Mouse (Mus musculus): ENCODE measurements around the gene Chaf1a. TPM values are rescaled to one million over a fixed set of nuclear protein-coding genes. Genes with fewer than 3 reads are reported as not detected.
A peak's percentile ranks its signal among the peaks of the same experiment; 100 is the strongest.

Chaf1a gene
- total RNA-seq, 2 experiments from 2014 or later: 1.3 to 1.5 TPM

DNA sequence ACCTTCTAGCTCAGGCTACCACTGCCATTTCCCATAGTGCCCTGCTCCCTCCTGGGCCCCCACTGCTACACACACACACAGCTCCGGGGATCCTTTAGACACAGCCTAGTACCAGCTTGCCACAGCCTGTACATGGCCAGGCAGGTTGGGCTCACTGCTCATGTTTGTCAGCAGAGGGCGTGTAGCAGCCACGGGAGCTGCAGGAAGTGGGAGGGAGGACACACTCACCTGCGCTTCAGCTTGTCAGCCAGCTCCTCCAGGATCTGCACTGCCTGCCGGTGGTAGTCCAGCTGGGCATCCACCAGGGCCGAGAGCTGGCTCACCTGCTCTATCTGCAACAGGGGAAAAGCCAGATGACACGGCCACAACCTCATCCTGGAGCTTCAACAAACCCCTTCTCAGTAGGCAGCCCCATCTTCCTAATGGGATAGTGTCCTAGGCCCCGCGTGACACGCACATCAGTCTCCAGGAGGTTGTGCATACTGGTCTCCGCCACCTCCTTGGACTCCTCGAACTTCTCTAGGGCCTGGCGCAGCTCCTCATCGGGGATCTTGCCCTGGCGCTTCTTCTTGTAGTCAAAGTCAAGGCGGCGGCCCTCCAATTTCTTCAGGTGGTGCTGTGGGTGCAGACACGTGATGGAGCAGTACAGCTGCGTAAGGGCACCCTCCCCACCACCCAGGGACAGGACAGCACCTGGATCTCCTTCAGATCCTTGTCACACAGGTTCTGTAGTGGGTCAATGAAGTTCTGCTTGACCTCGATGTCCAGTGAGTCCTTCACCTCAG lies 21.7 kb upstream of the Chaf1a start:
- peak in 1 of 2 experiments; percentile 55 for DNase-seq
- intact Hi-C loops (cut with DNase I): no loop called here

DNA sequence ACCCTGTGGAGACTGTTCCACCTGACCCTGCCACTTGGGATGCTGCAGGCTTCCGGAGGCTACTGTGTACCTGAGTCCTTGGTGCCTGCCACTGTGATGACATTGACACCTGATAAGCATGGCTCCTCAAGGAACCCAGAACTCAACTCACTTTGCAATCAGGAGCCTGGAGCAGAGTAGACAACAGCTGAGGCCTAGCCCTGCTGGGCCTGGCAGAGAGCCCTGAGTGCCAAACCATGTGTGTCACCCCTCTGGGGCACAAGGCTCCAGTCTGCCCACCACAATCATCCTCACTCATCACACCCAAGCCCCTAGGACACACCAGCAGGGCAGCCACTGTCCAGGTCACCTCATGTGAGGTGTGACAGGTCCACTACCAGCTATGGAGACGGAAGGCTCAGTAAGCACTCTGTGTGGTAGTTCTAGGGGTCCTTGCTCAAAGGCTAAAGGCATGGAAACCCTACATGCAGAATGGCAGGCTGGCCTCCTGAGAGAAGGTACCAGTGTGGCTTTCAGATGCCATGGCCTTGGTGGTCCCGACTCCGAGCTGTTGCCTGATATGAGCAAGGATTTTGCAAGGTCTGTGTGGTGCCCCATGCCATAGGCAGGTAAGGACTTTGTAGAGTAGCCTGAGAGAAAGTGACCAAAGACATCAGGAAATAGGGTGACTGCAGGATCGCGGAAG lies 19.7 kb upstream of the Chaf1a start:
- DNase-seq: no peak
- intact Hi-C loops (cut with DNase I): no loop called here

DNA sequence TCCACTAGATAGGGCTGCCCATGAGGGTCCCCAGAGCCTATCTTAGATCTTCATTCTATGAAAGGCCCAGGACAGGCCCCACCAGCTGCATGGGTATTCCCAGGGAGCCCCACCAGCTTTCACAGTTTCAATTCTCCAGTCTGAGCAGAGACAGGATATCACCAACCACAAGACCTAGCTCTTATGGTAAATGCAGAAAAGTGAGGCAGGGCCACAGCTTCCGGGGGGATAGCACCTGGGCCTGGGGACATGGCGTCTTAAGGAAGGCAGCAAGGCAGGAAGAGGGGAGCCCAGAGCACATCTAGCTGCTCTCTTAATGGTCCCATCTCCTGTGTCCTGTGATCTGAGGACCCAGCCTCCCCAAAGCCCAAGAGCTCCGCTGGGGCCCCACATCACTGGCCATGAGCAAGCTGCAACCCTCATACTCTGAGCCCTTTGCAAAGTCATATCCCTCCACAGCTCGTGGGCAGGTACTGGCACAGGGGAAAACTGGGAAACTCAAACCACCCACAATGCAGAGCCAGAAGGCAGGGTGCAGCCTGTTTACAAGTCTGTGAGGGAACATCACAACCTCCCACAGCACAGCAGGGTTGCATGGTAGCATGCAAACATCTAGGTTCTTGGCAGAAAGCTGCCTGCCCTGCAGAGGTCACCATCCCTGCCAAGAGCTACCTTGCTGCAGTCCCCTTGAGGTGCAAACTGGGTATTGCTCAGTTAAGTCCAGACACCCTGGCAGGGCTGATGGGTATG lies 18.9 kb upstream of the Chaf1a start:
- intact Hi-C loops (cut with DNase I): no loop called here
- DNase-seq: no peak

DNA sequence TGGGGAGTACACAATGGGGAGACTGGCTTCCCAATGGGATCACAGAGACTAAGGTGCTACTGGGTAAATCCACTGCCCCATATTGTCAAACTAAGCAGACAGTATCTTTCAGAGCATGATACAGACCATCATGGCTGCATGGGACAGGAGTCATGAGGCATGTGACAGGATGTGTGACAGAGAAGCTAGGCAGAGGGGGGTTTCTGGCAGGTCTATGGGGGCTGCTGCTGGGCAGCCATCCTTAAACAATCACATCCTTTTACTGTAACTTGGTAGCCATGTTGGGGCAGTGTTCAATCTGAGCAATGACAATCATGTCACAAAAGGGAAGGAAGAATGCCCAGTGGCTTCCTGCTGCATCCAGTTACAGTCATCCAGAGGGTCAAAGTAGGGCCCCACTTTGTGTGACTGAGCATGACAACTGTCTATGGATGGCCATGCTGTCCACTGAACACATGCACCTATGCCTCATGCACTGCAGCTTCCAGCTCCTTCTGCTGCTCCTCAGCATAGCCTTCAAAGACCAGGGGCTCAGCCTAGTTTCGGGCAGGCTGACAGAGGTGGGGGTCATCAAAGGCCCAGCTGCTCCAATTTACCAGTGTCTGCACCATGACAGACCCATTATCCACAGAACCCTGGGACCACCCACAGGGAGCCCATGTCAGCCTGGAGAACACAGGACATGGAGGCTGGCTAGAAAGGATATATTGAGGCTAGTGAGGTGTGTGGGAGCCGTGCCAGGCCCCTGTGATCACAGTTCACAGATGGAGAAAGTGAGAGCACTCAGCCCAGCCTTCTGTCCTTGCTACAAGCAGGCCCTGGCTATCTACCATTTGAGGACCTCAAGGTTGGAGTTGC lies 17.9 kb upstream of the Chaf1a start:
- DNase-seq: no peak
- intact Hi-C loops (cut with DNase I): no loop called here

DNA sequence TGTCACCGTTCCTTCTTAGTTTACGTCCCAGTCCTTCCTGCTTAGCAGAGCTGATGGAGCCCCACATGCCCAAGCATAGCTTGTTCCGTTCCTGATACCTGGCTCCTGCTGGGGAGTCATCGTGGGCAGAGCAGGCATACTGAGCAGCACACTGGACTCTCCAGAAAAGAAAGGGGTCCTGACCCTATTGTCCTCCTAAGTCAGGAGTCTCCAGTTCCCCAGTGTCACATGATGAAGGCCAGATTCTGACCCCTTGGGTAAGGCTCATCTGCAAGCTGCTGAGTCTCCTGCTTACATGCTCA lies 17.3 kb upstream of the Chaf1a start:
- DNase-seq: no peak
- intact Hi-C loops (cut with DNase I): no loop called here

DNA sequence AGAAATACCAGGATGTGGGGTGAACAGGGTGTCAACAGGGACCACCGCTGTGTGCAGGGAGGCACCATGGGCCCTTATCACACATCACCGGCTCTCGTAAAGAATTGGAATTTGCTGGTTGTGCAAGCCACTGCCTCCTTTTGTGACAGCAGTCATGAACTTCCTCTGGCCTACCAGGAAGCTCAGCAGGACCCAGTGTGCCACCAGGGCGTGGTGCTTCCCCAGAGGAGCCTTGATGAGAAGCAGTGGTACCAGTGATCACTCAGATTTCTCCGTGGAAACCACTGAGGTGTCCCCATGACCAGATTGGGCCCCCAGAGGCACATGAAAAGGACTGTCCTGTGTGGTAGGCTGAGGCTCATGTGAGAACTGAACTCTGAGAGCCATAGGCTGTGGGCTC lies 16.9 kb upstream of the Chaf1a start:
- intact Hi-C loops (cut with DNase I): no loop called here
- no peak for DNase-seq

DNA sequence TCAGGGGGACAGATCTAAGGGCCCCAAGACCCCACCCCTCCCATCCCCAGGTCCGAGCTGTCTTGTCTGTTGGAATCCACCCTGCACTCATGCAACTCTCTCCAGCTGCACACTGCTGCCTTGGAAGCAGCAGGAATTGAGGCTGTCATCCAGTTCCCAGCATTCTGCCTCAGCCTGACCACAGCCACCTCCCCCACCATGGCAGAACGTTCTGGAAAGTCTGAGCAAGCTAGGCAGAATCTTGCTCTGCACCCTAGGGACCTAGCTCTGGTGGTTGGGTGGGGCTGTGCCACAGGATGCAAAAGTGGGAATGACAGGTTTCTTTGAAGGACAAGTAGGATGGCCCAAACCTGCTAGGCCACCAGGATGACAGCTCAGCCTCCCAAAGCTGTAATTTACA lies 15.8 kb upstream of the Chaf1a start:
- intact Hi-C loops (cut with DNase I): no loop called here
- DNase-seq: no peak

DNA sequence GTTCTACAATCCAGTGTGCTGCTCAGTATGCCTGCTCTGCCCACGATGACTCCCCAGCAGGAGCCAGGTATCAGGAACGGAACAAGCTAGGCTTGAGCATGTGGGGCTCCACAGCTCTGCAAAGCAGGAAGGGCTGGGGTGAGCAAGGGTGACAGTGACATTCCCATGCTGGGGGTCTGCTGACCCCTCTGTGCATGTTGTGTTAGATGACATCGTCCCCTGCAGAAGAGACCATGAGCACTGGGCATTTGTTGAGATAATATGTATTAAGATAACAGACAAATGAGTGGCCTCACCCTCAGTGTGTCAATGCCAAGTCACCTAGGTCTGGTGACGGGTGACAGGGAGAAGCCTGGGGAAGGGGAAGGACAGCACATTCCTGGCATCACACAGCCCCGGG lies 15.3 kb upstream of the Chaf1a start:
- intact Hi-C loops (cut with DNase I): no loop called here

DNA sequence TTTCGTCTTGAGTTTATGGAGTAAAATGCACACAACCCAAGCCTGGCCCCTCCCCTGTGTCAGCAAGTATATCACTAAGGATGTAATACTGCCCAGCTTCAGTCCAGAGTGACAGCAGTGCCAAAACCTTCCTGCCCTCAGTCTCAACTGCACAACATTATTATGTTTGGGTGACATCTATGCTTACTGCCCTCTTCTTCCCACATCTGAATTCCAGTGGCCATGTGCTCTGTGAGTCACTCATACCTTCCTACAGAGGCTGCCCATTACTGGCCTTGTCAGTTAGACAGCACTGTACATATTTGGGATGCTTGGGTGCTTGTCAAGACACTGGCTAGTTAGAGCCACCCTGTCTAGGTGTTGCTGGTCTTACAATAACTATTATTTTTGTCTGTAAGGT lies 13.9 kb upstream of the Chaf1a start:
- intact Hi-C loops (cut with DNase I): no loop called here
- DNase-seq: no peak

More for the DNA sequence above, 15.3 kb upstream of the Chaf1a start:
- no peak for DNase-seq

DNA sequence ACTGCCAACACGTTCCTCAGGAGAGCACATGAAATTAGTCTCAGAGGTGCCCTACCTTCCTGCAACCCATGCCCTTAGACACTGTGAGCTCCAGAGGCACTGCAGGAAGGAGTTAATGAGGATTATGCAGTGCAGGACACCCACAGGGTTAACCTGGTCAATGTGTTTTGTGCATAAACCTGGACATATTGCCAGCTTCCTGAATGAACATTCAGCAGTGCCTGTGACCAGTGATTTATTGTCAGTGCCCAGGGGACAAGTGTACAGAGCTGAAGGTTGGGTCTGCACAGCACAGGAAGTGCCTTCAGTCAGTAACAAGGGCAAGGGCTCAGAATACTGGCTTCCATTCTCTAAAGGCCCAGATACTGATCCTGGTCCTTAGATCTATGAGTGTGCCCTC lies 13.4 kb upstream of the Chaf1a start:
- DNase-seq: no peak
- intact Hi-C loops (cut with DNase I): no loop called here

DNA sequence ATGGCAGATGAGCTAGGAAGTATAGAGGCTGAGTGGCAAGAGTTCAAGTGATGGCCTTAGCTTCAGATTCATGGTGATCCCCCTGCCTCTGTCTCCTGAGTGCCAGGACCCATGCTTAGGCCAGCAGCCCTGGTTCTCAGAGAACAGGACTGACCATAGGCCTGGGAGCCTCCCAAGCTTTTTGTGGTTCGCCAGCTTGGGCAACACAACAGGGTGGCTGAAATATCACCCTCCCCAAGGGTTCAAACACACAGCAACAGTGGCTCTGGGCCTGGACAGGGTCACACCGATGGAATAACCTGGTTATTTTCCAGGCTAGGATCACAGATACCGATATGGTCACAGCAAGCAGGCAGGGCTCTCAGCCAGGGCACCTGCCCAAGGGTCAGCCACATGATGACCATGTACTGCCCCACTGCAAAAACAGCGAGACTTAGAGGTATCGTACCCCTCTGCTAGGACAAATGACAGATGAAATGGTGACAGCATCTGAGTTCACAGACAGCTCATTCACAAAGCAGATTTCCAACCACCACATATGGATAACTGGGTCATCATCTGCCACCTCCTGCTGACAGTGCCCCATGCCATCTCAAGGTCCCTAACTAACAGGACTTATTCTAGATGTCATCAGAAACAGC lies 12.3 kb upstream of the Chaf1a start:
- DNase-seq: no peak
- intact Hi-C loops (cut with DNase I): no loop called here

DNA sequence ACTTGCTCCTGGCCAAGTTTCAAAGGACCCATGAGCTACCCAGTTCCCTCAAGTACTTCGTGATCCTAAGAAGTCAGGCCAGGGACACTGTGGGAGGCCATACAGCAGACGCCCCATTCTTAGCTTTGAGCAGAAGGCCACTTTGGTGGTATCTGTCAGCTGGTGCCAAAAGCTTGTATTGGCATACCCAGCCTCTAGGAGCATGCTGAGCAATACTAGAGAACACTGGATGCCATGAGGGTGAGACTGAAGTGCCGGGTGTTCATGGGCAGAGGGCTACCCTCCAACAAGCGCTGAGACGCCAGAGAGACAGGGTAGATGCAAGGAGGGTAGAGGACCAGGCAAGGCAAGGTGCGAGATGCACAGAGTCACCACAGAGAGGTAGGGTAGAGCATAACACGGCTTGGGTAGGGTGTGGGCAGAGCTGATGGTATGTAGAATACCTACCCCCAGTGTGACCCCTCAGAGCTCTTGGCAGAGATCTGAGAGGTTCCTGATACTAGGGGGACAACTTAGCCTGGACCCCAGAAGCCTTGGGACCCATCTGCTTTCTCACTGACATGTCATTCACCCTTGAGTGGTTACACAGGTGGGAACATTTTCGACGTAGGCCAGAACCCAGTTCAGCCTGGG lies 9.9 kb upstream of the Chaf1a start:
- intact Hi-C loops (cut with DNase I): no loop called here
- peak in 1 of 2 experiments; percentile 7 for DNase-seq

DNA sequence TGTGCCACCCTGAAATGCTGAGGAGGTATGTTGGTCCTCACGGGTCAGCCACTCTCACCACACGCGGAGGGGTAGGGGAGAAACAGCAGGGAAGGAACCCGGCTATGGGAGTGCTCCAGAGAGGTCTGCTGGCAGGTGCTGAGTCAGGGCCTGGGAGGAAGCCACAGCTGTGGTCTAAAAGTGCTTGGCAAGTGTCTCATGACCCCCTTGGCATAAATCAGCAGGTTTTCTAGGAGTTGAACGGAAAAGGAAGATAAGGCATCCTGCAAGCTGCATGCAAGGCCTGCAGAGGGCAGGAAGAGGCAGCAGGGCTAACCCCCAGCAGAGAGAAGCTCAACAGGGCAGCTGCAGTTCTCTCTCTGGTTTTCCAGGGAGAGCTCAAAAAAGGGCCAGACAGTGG lies 9.3 kb upstream of the Chaf1a start:
- intact Hi-C loops (cut with DNase I): no loop called here
- DNase-seq: peak in 1 of 2 experiments; percentile 45

DNA sequence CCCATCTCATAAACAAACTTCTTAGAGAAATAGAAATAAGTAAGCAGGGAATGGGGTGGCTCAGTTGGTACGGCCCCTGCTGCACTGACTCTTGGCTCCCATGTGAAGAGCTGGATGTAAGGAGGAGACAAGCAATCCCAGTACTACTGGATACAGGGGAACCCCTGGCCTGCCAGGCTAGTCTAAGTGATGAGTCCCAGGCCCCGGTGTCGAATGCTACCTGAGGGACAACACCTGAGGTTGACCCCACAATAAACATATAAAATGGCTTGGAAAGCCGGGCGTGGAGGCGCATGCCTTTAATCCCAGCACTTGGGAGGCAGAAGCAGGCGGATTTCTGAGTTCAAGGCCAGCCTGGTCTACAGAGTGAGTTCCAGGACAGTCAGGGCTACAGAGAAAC lies 8.8 kb upstream of the Chaf1a start:
- intact Hi-C loops (cut with DNase I): no loop called here
- DNase-seq: no peak

DNA sequence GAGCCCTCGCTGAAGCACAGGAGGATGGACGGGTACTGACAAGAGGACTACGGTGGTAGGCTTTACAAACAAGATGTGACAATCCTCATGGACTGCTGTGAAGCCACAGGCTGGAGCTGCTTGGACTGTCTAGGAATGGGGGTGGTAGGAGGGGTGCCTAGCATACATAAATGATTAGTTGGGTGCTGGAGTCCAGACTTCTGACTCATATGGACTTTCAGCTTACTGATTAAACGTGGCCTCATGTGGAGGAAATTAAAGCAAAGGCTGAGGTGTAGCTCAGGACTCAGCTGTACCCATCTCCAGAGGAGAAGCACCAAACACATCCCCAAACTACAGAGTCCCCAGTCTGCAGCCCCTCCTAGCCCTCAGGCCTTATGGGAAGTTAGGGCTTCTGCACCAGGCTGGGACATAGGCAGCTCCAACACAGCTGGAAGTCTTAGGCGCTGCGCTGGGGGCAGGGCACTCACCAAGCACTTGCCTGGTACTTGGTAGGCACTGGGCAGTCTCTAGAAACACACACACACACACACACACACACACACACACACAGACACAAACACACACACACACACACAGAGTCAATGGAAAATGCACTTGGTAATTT lies 8.0 kb upstream of the Chaf1a start:
- intact Hi-C loops (cut with DNase I): no loop called here

DNA sequence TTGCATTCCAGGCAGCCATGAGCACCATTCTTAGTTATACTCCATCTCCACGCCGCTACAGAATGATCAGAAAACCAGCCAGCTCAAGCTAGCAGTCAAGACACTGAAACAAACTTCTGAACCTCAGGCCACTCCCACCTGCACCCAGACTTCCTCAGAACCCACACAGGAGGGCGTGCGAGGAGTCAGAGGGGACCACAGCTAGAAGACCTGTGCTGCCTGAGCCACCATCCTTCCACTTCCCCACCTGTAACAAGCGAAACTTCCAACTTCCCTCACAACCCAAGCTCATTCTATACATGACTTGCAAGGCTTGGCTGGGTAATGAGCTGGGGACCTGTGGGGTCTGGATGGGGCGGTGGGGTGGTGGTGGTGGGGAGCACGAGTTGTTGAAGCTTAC lies 7.4 kb upstream of the Chaf1a start:
- intact Hi-C loops (cut with DNase I): no loop called here
- peak in 1 of 2 experiments; percentile 9 for DNase-seq

More for the DNA sequence above, 8.0 kb upstream of the Chaf1a start:
- peak in 1 of 2 experiments; percentile 12 for DNase-seq

DNA sequence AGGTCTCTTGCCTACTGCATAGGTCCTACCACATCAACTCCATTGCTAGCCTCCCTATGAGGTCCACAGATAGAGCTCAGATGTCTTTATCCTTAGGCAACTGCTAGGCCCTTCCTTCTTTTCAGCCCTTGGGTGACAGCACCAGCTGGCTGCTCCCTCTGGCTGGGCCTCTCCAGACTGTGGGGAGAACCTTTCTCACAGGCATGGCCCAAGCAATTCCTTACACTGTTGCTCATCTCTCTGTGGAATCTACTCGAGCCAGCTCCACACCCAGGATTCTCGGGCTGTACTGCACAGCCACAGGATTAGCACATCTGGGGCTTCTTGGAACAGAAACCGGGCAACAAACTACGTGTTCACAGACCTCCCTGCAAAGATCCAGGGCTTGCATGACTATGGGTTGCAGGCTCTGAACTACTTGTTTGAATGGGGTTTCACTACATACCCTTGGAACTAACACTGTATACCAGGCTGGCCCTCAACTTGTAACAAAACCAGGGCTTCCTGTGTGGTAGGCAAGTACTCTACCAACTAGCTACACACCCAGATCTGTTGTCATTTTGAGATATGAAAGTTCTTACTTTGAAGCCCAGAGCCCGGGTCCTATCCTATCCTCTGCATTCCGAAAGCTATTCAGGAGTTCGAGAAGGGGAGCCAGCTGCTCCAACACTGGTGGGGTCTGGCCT lies 6.1 kb upstream of the Chaf1a start:
- DNase-seq: peak in 1 of 2 experiments; percentile 33
- intact Hi-C loops (cut with DNase I): no loop called here

DNA sequence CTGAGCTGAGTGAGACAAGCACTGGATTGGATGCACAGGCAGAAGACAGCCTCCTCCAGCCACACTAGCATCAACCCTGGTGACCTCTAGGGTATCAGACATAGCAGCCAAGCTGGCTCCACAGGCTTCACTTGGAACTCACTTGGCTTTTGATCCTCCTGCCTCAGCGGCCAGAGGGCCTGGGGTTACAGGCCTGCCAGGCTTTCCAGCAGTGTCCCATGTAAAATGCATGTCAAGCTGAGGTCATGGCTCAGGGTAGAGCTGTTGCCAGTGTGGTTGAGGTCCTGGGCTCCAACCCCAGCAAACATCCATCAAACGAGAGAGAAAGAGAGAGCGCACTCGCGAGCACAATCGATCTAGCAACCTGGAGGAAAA lies 5.5 kb upstream of the Chaf1a start:
- peak in 1 of 2 experiments; percentile 10 for DNase-seq
- intact Hi-C loops (cut with DNase I): loop anchor here (5.0 kb wide), 1 partner anchor 77 kb away; the partner anchor contains the start of gene Yju2

DNA sequence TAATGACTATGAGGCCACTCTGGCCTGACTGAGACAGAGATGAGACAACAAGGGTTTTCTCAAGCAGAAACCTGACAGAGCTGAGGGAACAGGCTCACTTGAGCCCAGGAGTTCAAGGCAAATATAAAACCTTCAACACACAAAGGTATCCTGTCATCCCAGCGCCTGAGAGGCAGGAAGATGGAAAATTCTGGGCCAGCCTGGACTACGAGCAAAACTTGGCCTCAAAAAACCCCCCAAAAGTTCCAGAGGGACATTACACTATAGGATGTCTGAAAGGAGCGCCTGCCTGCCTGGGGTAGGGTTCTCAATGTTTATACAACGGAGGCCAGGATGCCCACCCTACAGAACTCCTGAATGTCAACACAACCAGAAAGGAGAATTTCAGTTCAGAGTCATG lies 5.0 kb upstream of the Chaf1a start:
- DNase-seq: no peak
- intact Hi-C loops (cut with DNase I): loop anchor here (5.0 kb wide), 1 partner anchor 78 kb away; the partner anchor contains the start of gene Yju2
